ENCODE assay signal across 19 mouse cellular contexts in genomic region chr7:114420918-114421317, GRCm38 (mm10). TPM values are rescaled to one million over a fixed set of nuclear protein-coding genes. Genes with fewer than 3 reads are reported as not detected.
DNase-seq lines count a peak whose midpoint lies in the region; ATAC-seq and TF ChIP-seq lines count a peak whose summit lies in the region.
"Had no signal": no experiment of that assay in that cellular context is flagged by ENCODE, and none has a peak within 500 bp of the region (broad histone marks: within the 10 kb centered on the region; RNA-seq: fewer than 3 reads in every experiment).

No protein-coding gene starts in this region.

- 0 out of 2 replicates have a peak, but pooled peaks cover 5% of the 10 kb centered on the region for H3K4me1 ChIP-seq in hindbrain, postnatal 0 days (ENCODE audit: insufficient read depth, low read length)
- H3K4me1 ChIP-seq in hindbrain, embryonic 13.5 days (replicated peaks): peaks cover 17% of the 10 kb centered on the region
- H3K4me1 ChIP-seq in CH12.LX (ENCODE audit: control insufficient read depth in 1 of 2, insufficient read depth in 2 of 2): peaks cover 0 to 19% of the 10 kb centered on the region in 2 experiments; a peak in 2 of 4 replicates
- H3K4me1 ChIP-seq: embryonic facial prominence, embryonic 13.5 days had no signal

- WGBS in hindbrain, postnatal 0 days: 44% methylated on average over 4 of the region's 4 CpGs
- 48% methylated on average over 4 of the region's 4 CpGs for WGBS in hindbrain, embryonic 13.5 days

- H3K4me2 ChIP-seq in hindbrain, postnatal 0 days (ENCODE audit: low read depth, low read length): peak overlapping the region; percentile 13; the same call in 1 of the 2 replicates
- H3K4me2 ChIP-seq in hindbrain, embryonic 13.5 days: no peak overlapping the region
- peak overlapping the region; percentile 46 for H3K4me2 ChIP-seq in CH12.LX (ENCODE audit: insufficient read depth, low read depth, poor library complexity, severe bottlenecking)
- H3K4me2 ChIP-seq: embryonic facial prominence, embryonic 13.5 days; forebrain, embryonic 12.5 days; heart, embryonic 12.5 days had no signal

- H3K79me2 ChIP-seq in CH12.LX (replicated peaks; ENCODE audit: control insufficient read depth, extremely low read depth, insufficient read depth, poor library complexity, severe bottlenecking): peaks cover 61% of the 10 kb centered on the region

- ATAC-seq in hindbrain, postnatal 0 days: no peak
- no peak for ATAC-seq in hindbrain, embryonic 13.5 days (ENCODE audit: low FRiP score)
- ATAC-seq: forebrain, postnatal 0 days; hindbrain, embryonic 16.5 days had no signal

- H3K9me3 ChIP-seq in hindbrain, postnatal 0 days (ENCODE audit: low read length): no peaks in the 10 kb centered on the region
- H3K9me3 ChIP-seq in hindbrain, embryonic 13.5 days: no peaks in the 10 kb centered on the region
- H3K9me3 ChIP-seq in CH12.LX (replicated peaks; ENCODE audit: low read length): no peaks in the 10 kb centered on the region
- H3K9me3 ChIP-seq: embryonic facial prominence, embryonic 13.5 days; forebrain, embryonic 12.5 days; heart, embryonic 12.5 days had no signal

- in situ Hi-C loops in CH12.LX (cut with MboI; ENCODE audit: low pct_ligation_motif_present, low pct_unique_long_range_greater_than_20kb, low sequenced_read_pairs): loop anchor here (10.0 kb wide), 1 partner anchor 136 kb away; no protein-coding TSS in a partner anchor

- dilution Hi-C loops in CH12.LX (cut with MboI; ENCODE audit: extremely low pct_ligation_motif_present, extremely low pct_unique_long_range_greater_than_20kb, low sequenced_read_pairs): no loop called here

- TF ChIP-seq RAD21 in CH12.LX (IDR thresholded peaks at IDR 0.05; ENCODE audit: low read depth, low read length): no peak

- no peaks in the 10 kb centered on the region for H3K27me3 ChIP-seq in hindbrain, postnatal 0 days (ENCODE audit: insufficient read depth, low read length)
- H3K27me3 ChIP-seq in hindbrain, embryonic 13.5 days: no peaks in the 10 kb centered on the region
- H3K27me3 ChIP-seq in CH12.LX (replicated peaks): no peaks in the 10 kb centered on the region
- H3K27me3 ChIP-seq: embryonic facial prominence, embryonic 13.5 days; forebrain, embryonic 12.5 days; heart, embryonic 12.5 days had no signal

- H3K36me3 ChIP-seq in hindbrain, postnatal 0 days (ENCODE audit: insufficient read depth, low read length): no peaks in the 10 kb centered on the region
- H3K36me3 ChIP-seq in hindbrain, embryonic 13.5 days: no peaks in the 10 kb centered on the region
- H3K36me3 ChIP-seq in CH12.LX (replicated peaks in 1 of 2; ENCODE audit: control insufficient read depth in 1 of 2, insufficient read depth in 1 of 2, low read length in 1 of 2): peaks cover 0 to 10% of the 10 kb centered on the region in 2 experiments
- H3K36me3 ChIP-seq: embryonic facial prominence, embryonic 13.5 days; forebrain, embryonic 12.5 days; G1E; heart, embryonic 12.5 days had no signal

- no peak overlapping the region for H3K4me3 ChIP-seq in hindbrain, postnatal 0 days (ENCODE audit: low read length)
- H3K4me3 ChIP-seq in hindbrain, embryonic 13.5 days: no peak overlapping the region
- no peak overlapping the region for H3K4me3 ChIP-seq in CH12.LX (replicated peaks in 1 of 3; ENCODE audit: low read depth in 2 of 3, low read length in 2 of 3, poor library complexity in 1 of 3)
- H3K4me3 ChIP-seq: embryonic facial prominence, embryonic 13.5 days; forebrain, embryonic 12.5 days; heart, embryonic 12.5 days had no signal

- no peak overlapping the region for H3K27ac ChIP-seq in hindbrain, postnatal 0 days
- H3K27ac ChIP-seq in hindbrain, embryonic 13.5 days: no peak overlapping the region
- H3K27ac ChIP-seq in CH12.LX (ENCODE audit: insufficient read depth, low read depth): no peak overlapping the region
- H3K27ac ChIP-seq: embryonic facial prominence, embryonic 13.5 days; forebrain, embryonic 12.5 days had no signal

- TF ChIP-seq EP300 in CH12.LX (IDR thresholded peaks at IDR 0.05; ENCODE audit: low read length): no peak

- TF ChIP-seq POLR2A in CH12.LX (IDR thresholded peaks at IDR 0.05; ENCODE audit: low read depth, low read length): no peak

- peak; percentile 25 to 35 for DNase-seq in cerebellum, postnatal 25 days
- no peak for DNase-seq in cerebellum, adult 11-12 months
- no peak for DNase-seq in hindbrain, postnatal 0 days (ENCODE audit: low spot score)
- no peak for DNase-seq in CH12.LX (ENCODE audit: extremely low read depth)
- DNase-seq in adipocyte (ENCODE audit: low spot score): peak; percentile 9
- no peak for DNase-seq in layer of hippocampus, postnatal 25 days (ENCODE audit: extremely low spot score in 1 of 2, low spot score in 1 of 2)
- DNase-seq: adrenal gland, postnatal 25 days; cerebellum, adult 11 months; forebrain, postnatal 0 days; gastrocnemius, postnatal 14 days; heart, postnatal 36 days; kidney, adult 11 months; kidney, adult 9 months had no signal

- H3K9ac ChIP-seq in hindbrain, postnatal 0 days (replicated peaks; ENCODE audit: low read length): no peak overlapping the region
- no peak overlapping the region for H3K9ac ChIP-seq in hindbrain, embryonic 13.5 days
- no peak overlapping the region for H3K9ac ChIP-seq in CH12.LX (ENCODE audit: insufficient read depth, low read depth)
- H3K9ac ChIP-seq: embryonic facial prominence, embryonic 13.5 days; forebrain, embryonic 12.5 days; forebrain, postnatal 0 days; heart, embryonic 12.5 days had no signal

- no peak for TF ChIP-seq CTCF in hindbrain, postnatal 0 days (IDR thresholded peaks at IDR 0.05; ENCODE audit: low read depth)
- TF ChIP-seq CTCF in CH12.LX (conservative IDR thresholded peaks at IDR 0.05 in 1 of 2, IDR thresholded peaks at IDR 0.05 in 1 of 2; ENCODE audit: low read depth in 2 of 2, low read length in 2 of 2): no peak

TF ChIP-seq in CH12.LX, 34 proteins besides CTCF, POLR2A, EP300 and RAD21:
- TF ChIP-seq TCF12 (IDR thresholded peaks at IDR 0.05; ENCODE audit: low read depth, low read length): no peak
TF ChIP-seq in CH12.LX: peak in this region for 0.

RNA-seq across cellular contexts. Expression of gene Pde3b, which starts 5.8 kb away (rescaled TPM):
- 12.1 and 18.3 TPM in 2 replicates for total RNA-seq in hindbrain, postnatal 0 days (2014; rRNA removed)
- 3.4 and 3.7 TPM in 2 replicates for polyA plus RNA-seq in hindbrain, postnatal 0 days (2015; fragmentation: Nextera tagmentation; extraction: Ambion mirVana)
- polyA plus RNA-seq in hindbrain, embryonic 13.5 days (2015; fragmentation: Nextera tagmentation; extraction: Ambion mirVana): 4.1 and 4.4 TPM in 2 replicates
- total RNA-seq in CH12.LX (2012; rRNA removed) (24.1 and 26.0 TPM in 2 replicates), CH12.LX (2014; rRNA removed) (40.0 and 40.8 TPM in 2 replicates)
- 14.1 and 17.9 TPM in 2 replicates for polyA plus RNA-seq in CH12.LX (2012; ENCODE audit: insufficient read length, low read depth)
- 10 to 100 TPM in 1 of 2 experiments, 1 to 10 TPM in 1; 9.1 to 10.5 TPM for total RNA-seq in layer of hippocampus, postnatal 25 days (2021)

Comparison
In these comparisons a context has a peak if more than half of its experiments do, and no peak if none do; other contexts are left out.
1. DNase-seq: peak in cerebellum, postnatal 25 days (2 of 2) and adipocyte (single experiment); none in cerebellum, adult 11-12 months (single experiment), hindbrain, postnatal 0 days (single experiment), CH12.LX (single experiment) and layer of hippocampus, postnatal 25 days (0 of 2).